Mouse (Mus musculus): ENCODE measurements around the gene Olfr934. TPM values are rescaled to one million over a fixed set of nuclear protein-coding genes. Genes with fewer than 3 reads are reported as not detected.

Gene Olfr934
- not detected in 2 replicates for polyA plus RNA-seq (2015; fragmentation: Nextera tagmentation; extraction: Ambion mirVana)

DNA sequence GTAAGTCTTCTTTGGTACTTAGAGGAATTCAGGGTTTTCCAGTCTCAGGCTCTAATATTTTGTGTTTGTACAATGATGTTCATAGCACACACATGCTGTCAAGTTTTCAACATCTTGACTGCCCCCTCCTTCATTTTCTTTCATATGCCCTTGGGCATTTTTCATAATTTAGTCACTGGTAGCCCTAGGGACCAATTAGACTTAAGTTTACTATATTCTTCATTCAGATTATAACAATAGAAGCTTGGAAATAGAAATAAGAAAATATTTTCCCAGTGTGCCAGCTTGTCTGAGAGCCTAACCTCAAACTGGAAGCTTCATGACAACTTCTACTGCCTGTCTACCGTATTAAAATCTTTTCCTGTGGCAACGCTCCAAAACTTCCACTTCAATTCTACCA, at the start of gene Olfr934:
Gene Olfr934 (minus strand): TSS at position 101 of the 400 bp plus-strand sequence.
- H3K27me3 ChIP-seq: no peaks in the 10 kb centered on the region
- no peaks in the 10 kb centered on the region for H3K36me3 ChIP-seq
- no peak for ATAC-seq (ENCODE audit: borderline replicate concordance, extremely low read depth, low FRiP score, low TSS enrichment)
- H3K4me3 ChIP-seq: no peak within 1 kb of the TSS
- no peak within 1 kb of the TSS for H3K27ac ChIP-seq
- H3K9ac ChIP-seq: no peak within 1 kb of the TSS
- H3K9me3 ChIP-seq: no peaks in the 10 kb centered on the region
- H3K4me2 ChIP-seq: no peak within 1 kb of the TSS
- H3K4me1 ChIP-seq: no peaks in the 10 kb centered on the region
- 82% methylated on average over 2 of the region's 2 CpGs for WGBS

DNA sequence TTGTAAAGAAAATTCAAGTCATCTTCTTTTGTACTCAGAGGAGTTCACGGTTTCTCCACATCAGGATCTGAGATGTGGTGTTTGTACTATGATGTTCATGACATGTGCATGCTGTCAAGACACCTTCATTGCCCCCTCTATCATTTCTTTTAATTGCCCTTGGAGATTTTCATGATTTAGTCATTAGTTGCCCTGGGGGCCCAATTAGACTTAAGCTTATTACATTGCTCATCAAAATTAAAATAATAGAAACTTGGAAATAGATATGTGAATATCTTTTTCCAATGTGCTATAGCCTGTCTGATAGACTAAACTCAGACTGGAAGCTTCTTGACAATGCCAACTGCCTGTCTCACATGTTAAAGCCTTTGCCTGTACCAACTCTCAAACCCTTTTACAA, 35.2 kb upstream of the Olfr934 start, which contains the start of gene Olfr146:
Gene Olfr146 (minus strand): TSS at position 101 of the 400 bp plus-strand sequence.
- H3K27me3 ChIP-seq: no peaks in the 10 kb centered on the region
- WGBS: 68% methylated on average over 1 of the region's 1 CpGs
- H3K4me2 ChIP-seq: no peak within 1 kb of the TSS
- H3K4me1 ChIP-seq: no peaks in the 10 kb centered on the region
- ATAC-seq (ENCODE audit: borderline replicate concordance, extremely low read depth, low FRiP score, low TSS enrichment): no peak
- no peak within 1 kb of the TSS for H3K4me3 ChIP-seq
- no peak within 1 kb of the TSS for H3K27ac ChIP-seq
- no peak within 1 kb of the TSS for H3K9ac ChIP-seq
- H3K36me3 ChIP-seq: no peaks in the 10 kb centered on the region
- no peaks in the 10 kb centered on the region for H3K9me3 ChIP-seq

DNA sequence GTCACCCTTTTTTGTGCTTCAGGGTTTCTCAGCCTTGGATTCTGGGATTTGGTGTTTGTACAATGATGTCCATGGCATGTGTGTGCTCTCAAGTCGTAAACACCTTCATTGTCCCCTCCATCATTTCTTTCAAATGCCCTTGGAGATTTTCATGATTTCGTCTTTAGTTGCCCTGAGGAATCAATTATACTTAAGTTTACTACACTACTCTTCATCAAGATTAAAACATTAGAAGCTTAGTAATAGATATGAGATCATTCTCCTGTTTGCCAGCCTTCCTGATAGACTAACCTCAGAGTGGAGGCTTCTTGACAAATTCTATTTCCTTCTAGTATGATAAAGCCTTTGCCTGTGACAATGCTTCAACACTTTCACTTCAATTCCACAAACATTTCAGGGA, 11.5 kb upstream of the Olfr934 start, which contains the start of gene Olfr935:
Gene Olfr935 (minus strand): TSS at position 101 of the 400 bp plus-strand sequence.
- H3K36me3 ChIP-seq: no peaks in the 10 kb centered on the region
- H3K4me1 ChIP-seq: no peaks in the 10 kb centered on the region
- ATAC-seq (ENCODE audit: borderline replicate concordance, extremely low read depth, low FRiP score, low TSS enrichment): no peak
- no peaks in the 10 kb centered on the region for H3K27me3 ChIP-seq
- 72% methylated on average over 2 of the region's 2 CpGs for WGBS
- H3K27ac ChIP-seq: no peak within 1 kb of the TSS
- H3K4me2 ChIP-seq: no peak within 1 kb of the TSS
- H3K9me3 ChIP-seq: no peaks in the 10 kb centered on the region
- no peak within 1 kb of the TSS for H3K4me3 ChIP-seq
- H3K9ac ChIP-seq: no peak within 1 kb of the TSS

DNA sequence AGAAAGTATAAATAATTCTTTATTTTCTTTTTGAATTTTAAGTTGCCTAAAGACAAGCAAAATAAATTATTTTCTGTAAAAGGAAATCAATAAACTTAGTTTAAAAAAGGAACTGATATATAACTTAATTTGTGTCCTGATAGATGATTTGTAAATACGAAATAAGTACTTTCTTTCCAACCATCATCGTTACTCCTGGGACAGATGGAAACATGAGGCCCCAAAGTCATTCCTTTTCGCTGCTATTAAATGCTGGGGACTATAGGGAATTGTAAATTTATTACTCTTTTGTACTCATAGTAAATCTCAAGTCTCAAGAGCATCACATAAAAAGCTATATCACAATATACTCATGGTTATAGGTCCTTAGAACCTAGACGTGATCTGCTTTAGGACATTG, 16.1 kb downstream of the Olfr934 start, which contains the start of gene Olfr933:
Gene Olfr933 (plus strand): TSS at position 301 of the 400 bp plus-strand sequence.
- no peak within 1 kb of the TSS for H3K4me2 ChIP-seq
- WGBS: 71% methylated on average over 4 of the region's 4 CpGs
- no peaks in the 10 kb centered on the region for H3K4me1 ChIP-seq
- ATAC-seq (ENCODE audit: borderline replicate concordance, extremely low read depth, low FRiP score, low TSS enrichment): no peak
- no peaks in the 10 kb centered on the region for H3K36me3 ChIP-seq
- H3K9me3 ChIP-seq: no peaks in the 10 kb centered on the region
- H3K9ac ChIP-seq: no peak within 1 kb of the TSS
- no peak within 1 kb of the TSS for H3K4me3 ChIP-seq
- H3K27me3 ChIP-seq: no peaks in the 10 kb centered on the region
- H3K27ac ChIP-seq: no peak within 1 kb of the TSS

DNA sequence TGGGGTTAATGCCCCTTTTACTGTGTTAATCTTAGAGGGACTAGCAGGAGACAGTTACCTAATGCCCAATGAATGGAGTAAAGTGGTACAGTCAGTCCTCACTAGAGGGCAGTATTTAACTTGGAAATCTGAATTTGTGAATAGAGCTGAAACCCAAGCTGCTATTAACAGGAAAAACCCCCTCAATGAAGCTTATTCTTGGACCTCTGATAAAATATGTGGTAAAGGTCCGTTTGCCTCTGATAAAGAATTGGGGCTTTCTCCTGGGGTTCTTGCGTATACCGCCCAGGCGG, 34.0 kb downstream of the Olfr934 start:
- H3K4me3 ChIP-seq: no peak overlapping the region
- 69% methylated on average over 4 of the region's 4 CpGs for WGBS

DNA sequence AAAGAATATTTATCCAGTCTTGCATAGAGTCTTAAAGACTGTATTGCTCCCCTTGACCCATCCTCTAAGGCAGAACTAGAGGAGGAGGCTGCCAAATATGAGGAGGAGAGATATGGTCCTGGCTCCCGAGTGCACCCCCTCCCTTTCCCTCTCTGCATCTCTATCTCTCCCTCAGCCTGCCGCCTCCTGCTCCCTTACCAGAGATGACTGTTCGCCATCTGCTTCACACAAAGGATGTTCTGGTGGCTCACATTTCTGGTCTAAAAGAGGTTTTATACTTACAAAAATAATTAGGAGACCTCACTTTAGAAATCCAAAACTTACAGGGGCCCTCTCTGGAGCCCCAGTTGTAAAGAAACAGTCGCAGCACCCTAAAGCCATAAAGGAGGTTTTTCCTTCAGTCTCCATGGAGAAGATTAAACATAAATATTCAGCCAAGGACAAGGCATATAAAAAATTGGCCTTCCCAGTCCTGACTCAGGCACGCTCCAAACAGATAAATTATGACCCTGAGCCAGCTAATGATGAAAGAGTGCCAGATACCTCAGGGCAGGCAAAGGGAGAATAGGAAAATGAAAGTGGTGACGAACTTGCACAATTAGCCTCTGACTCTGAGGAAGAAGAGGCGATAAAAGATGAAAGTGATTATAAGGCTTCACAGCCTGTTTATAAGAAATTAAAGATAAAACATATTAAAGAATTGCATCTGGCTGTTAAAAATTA, 34.6 kb downstream of the Olfr934 start:
- Histone ChIP-seq H3K4me2 (no peak overlapping the region), H3K27me3 (no peaks in the 10 kb centered on the region), H3K9me3 (no peaks in the 10 kb centered on the region), H3K27ac (no peak overlapping the region), H3K4me1 (no peaks in the 10 kb centered on the region), H3K9ac (no peak overlapping the region), H3K36me3 (no peaks in the 10 kb centered on the region), H3K4me3 (no peak overlapping the region)
- 53% methylated on average over 7 of the region's 7 CpGs for WGBS
- no peak for ATAC-seq (ENCODE audit: borderline replicate concordance, extremely low read depth, low FRiP score, low TSS enrichment)

More for the DNA sequence above, 34.0 kb downstream of the Olfr934 start:
- no peaks in the 10 kb centered on the region for H3K4me1 ChIP-seq
- no peaks in the 10 kb centered on the region for H3K36me3 ChIP-seq
- no peaks in the 10 kb centered on the region for H3K9me3 ChIP-seq
- H3K27ac ChIP-seq: no peak overlapping the region
- no peak overlapping the region for H3K9ac ChIP-seq
- H3K4me2 ChIP-seq: no peak overlapping the region
- H3K27me3 ChIP-seq: no peaks in the 10 kb centered on the region
- ATAC-seq (ENCODE audit: borderline replicate concordance, extremely low read depth, low FRiP score, low TSS enrichment): no peak

Other genes starting within 250 kb of the Olfr934 start
- gene Olfr920, start 236.0 kb downstream of the Olfr934 start, polyA plus RNA-seq (2015; fragmentation: Nextera tagmentation; extraction: Ambion mirVana): 0.02 and 0.03 TPM in 2 replicates
- gene Olfr921, start 215.2 kb downstream of the Olfr934 start, polyA plus RNA-seq (2015; fragmentation: Nextera tagmentation; extraction: Ambion mirVana): not detected in 2 replicates
- gene Olfr922, start 173.7 kb downstream of the Olfr934 start, polyA plus RNA-seq (2015; fragmentation: Nextera tagmentation; extraction: Ambion mirVana): not detected in 2 replicates
- gene Olfr923, start 161.8 kb downstream of the Olfr934 start, polyA plus RNA-seq (2015; fragmentation: Nextera tagmentation; extraction: Ambion mirVana): not detected in 2 replicates
- not detected in 2 replicates for gene Olfr924, start 143.9 kb downstream of the Olfr934 start, polyA plus RNA-seq (2015; fragmentation: Nextera tagmentation; extraction: Ambion mirVana)
- not detected in 2 replicates for gene Olfr26, start 133.3 kb downstream of the Olfr934 start, polyA plus RNA-seq (2015; fragmentation: Nextera tagmentation; extraction: Ambion mirVana)
- gene Olfr926, start 111.2 kb downstream of the Olfr934 start, polyA plus RNA-seq (2015; fragmentation: Nextera tagmentation; extraction: Ambion mirVana): not detected in 2 replicates
- gene Olfr930, start 58.5 kb downstream of the Olfr934 start, polyA plus RNA-seq (2015; fragmentation: Nextera tagmentation; extraction: Ambion mirVana): not detected in 2 replicates
- not detected in 2 replicates for gene Olfr933, start 16.0 kb downstream of the Olfr934 start, polyA plus RNA-seq (2015; fragmentation: Nextera tagmentation; extraction: Ambion mirVana)
- gene Olfr935, start 11.4 kb upstream of the Olfr934 start, polyA plus RNA-seq (2015; fragmentation: Nextera tagmentation; extraction: Ambion mirVana): not detected in 2 replicates
- gene Olfr146, start 35.1 kb upstream of the Olfr934 start, polyA plus RNA-seq (2015; fragmentation: Nextera tagmentation; extraction: Ambion mirVana): not detected in 2 replicates
- gene Olfr937, start 76.6 kb upstream of the Olfr934 start, polyA plus RNA-seq (2015; fragmentation: Nextera tagmentation; extraction: Ambion mirVana): not detected in 2 replicates
- gene Olfr938, start 90.6 kb upstream of the Olfr934 start, polyA plus RNA-seq (2015; fragmentation: Nextera tagmentation; extraction: Ambion mirVana): not detected in 2 replicates
- gene Olfr27, start 139.8 kb upstream of the Olfr934 start, polyA plus RNA-seq (2015; fragmentation: Nextera tagmentation; extraction: Ambion mirVana): not detected in 2 replicates
- not detected in 2 replicates for gene Olfr943, start 178.0 kb upstream of the Olfr934 start, polyA plus RNA-seq (2015; fragmentation: Nextera tagmentation; extraction: Ambion mirVana)
- gene Olfr944, start 213.6 kb upstream of the Olfr934 start, polyA plus RNA-seq (2015; fragmentation: Nextera tagmentation; extraction: Ambion mirVana): not detected in 2 replicates

All from lung, embryonic 15.5 days (tissue).